Mouse (Mus musculus): Measurements from ENCODE around the gene Mafk. TPM values are rescaled to one million over a fixed set of nuclear protein-coding genes. Genes with fewer than 3 reads are reported as not detected.

Mafk gene
- total RNA-seq (2023): 173 TPM

GRCm38 (mm10) chr5:139791227-139792158, at the start of gene Mafk:
Mafk (plus strand) TSS chr5:139791513.

GRCm38 (mm10) chr5:139775216-139775926, 15.9 kb upstream of the Mafk start, which contains the start of gene Ints1:
Ints1 (minus strand) TSS chr5:139775674.

GRCm38 (mm10) chr5:139819538-139820181, 28.3 kb downstream of the Mafk start, which contains the start of gene Tmem184a:
Tmem184a (minus strand) TSS chr5:139819917.

GRCm38 (mm10) chr5:139826357-139827055, 35.2 kb downstream of the Mafk start, which contains the start of the genes Gm26938 and Psmg3:
Gm26938 (minus strand) TSS chr5:139826407.
Psmg3 (minus strand) TSS chr5:139826885.

Other genes starting within 250 kb of the Mafk start
- not detected for gene Uncx, start 248.0 kb upstream of the Mafk start, total RNA-seq (2023)
- 0.24 TPM for gene Micall2, start 55.2 kb upstream of the Mafk start, total RNA-seq (2023)
- gene Ints1, start 15.8 kb upstream of the Mafk start, total RNA-seq (2023): 106 TPM
- not detected for gene Tmem184a, start 28.4 kb downstream of the Mafk start, total RNA-seq (2023)
- gene Gm26938, start 34.9 kb downstream of the Mafk start, total RNA-seq (2023): not detected
- gene Psmg3, start 35.4 kb downstream of the Mafk start, total RNA-seq (2023): 10.2 TPM
- gene Elfn1, start 116.4 kb downstream of the Mafk start, total RNA-seq (2023): not detected

Data from CD4-positive naive resting alpha-beta T cell, adult 57 days (primary cell).